Mouse (Mus musculus) frontal cortex, adult (tissue): ENCODE data around the gene Arhgap24.

Experiments
- ATAC-seq: cut with Nextera tagmentation; 2 replicates; pipeline ENCODE4 v1.9.2; 2017; ENCODE audit warnings: mild to moderate bottlenecking, moderate library complexity, mixed read lengths; ENCODE audit not compliant: low TSS enrichment

The Arhgap24 gene

DNA sequence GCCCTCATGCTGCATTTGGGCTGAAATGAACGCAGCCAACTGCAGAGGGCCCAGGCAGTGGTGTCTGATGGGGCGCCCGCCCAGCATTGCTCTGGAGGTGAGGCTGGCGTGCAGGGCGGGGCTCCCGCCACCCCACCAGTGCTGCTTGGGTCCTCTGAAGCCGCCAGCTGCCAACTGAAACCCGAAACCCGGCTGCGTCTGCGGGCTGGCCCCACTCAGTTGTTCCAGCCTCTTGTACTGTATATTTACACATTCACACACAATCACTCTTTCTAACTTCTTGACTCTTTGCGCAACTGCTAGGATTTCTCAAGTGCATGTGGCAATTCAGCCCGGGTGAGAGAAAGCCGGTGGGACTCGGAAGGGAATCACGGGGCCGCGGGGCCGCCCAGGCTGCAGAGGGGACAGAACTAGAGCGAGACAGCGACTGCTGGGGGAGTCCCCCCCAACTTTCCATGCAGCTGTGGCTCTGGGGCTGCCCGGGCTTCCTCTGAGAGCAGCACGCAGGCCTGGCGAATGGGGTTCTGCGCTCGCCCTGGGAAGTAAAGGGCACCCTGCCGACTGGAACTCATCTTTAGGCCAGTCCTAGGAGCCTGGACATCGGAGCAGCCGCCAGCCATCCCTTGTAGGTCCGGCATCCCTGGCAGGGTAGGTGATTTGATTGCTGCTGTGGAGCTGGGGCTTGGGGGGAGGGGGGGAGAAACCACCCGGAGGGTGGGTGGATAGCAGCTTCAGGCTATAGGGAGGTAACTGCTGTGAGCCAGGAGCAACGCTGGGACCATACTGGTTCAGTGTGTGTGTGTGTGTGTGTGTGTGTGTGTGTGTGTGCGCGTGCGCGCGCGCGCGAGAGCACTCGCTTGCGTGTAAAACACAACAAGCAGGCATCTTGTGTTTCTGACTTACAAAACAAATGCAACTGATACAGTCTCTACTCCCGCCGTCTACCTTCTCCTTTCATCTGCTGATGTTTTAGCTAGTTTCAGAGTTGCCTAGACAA lies at the start of gene Arhgap24:
Gene Arhgap24, plus strand, starts transcription at position 177 of the 997 bp plus-strand sequence.
- ATAC-seq = peak; percentile 72

DNA sequence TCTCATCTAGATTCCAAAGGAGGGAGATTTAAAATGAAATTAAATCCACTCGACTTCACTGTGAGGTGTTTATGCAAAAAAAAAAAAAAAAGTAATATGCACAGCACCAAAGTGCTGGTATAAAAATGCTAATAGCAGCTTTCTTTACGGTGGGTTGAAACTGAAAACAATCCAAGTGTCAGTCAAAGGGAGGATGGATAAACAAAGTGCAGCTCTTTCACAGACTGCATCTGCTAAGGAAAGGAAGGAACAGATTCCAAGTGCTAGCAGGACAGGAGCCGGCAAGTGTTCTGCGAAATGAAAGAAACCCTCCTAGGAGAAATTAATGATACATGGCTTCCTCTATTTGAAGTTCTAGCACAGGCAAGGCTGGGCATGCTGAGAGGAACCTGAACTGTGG lies 47.0 kb upstream of the Arhgap24 start:
- no peak for ATAC-seq

DNA sequence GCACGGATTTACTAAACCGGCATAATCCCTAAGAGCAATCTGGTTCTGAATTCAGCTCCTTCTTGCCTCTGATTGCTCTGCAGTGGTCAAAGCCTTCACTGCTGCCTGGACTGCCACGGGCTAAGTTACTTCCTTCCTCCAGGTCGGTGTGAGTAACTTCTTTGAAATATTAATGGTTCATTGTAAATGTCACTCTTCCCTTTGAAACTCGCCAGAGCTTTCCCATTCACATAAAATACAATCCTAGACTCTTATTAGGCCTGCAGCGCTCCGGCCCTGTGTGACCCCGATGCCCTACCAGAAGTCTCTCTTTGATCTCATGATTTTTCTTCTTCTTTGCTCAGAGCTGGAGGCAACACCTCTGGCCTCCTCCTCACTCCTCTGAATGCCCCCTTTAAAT lies 44.6 kb upstream of the Arhgap24 start:
- no peak for ATAC-seq

DNA sequence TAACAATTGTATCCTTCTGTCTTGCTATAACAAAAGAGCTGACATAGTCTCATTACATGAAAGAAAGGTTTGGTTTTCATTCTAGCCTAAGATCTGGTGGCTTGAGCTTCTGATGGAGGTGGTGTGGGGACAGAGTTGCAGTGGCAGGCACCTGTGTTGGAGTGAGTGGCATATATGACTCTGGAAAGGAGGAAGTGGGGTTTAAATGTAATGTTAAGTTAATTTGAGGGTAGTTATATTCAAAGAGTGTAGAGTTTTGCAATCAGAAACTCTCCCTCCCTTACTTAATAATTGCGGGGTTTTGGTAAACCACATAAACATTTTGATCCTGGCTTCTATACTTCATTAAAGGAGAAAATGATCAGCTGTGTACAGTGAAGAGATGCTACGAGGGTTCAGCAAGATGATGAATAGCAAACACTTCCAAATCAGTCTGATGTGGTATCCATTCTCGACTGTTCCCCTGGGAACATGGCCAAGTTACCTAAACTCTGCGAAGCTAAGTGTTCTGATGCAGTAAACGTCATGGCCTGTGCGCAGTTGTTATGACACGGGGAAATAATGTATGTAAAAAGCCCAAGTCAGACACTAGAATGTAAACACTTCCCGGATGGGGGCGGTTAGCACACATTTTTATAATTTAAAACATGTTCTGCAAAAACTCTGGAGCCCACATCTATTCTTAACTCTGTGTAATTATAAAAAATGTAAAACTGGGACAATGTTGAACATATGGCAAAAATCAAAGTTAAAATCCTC lies 41.9 kb upstream of the Arhgap24 start:
- peak; percentile 84 for ATAC-seq

DNA sequence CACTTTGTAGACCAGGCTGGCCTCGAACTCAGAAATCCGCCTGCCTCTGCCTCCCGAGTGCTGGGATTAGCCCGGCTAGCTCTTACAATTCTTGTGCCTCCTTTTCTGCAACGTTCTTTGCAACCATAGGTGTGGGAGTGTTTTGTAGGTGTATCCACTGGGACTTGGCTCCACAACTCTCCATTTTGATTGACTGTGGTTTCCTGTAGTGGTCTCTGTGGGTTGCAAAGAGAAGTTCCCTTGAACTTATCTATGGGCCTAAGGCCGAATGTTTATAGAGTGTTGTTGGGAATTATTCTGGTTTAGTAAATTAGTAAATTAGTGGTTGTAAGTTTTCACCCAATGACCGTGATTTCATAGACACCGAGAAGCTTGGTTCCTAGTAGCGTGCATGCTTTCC lies 33.8 kb upstream of the Arhgap24 start:
- ATAC-seq = no peak

DNA sequence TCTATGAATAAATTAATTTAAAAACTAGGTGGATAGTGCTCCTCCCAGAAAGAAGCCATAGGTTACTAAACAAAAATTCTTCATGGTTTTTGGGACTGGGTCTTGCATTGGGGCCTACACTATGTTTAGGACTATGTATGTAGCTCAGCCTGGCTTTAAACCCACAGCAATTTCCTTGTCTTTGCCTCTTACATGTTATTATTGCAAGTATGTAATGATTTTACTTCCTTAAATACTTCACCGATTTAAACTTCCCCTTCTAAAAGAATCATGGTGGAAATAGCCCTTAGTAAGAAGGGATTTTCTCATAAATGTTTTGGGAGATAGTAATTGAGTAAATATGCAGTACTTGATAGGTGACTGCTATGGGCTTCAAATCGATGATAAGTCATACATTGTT lies 30.3 kb upstream of the Arhgap24 start:
- no peak for ATAC-seq

DNA sequence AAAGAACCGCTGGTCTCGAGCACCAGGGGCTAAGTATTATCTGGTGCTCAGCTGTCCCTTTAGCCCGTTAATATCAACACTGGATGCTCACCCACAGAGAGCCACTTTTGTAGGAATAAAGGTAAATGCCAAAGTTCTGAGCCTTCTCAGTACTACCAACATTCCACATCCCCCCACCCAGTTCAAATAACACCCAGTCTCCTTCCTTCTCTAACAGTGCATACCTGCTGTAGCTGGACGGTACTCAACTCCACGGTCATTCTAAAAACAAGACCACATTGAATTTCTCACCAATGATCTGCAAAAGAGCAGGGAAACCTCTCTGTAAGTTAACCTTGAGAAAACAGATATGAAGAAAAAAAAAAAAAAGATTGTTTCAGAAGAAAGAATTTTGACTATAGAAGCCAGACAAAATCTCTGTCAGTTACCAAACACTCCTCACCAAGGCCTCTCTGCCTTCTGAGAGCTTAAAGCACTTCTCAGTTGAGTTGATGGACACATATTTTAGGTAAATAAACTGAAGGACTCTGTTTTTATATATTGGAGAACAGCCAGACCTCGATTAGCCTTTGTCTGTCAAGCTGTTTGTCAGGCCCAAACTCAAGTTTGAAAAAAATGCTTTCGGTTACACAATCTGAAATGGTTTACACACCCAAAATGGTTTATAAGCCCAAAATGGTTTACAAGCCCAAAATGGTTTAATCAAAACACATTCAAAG lies 29.0 kb upstream of the Arhgap24 start:
- ATAC-seq = no peak

DNA sequence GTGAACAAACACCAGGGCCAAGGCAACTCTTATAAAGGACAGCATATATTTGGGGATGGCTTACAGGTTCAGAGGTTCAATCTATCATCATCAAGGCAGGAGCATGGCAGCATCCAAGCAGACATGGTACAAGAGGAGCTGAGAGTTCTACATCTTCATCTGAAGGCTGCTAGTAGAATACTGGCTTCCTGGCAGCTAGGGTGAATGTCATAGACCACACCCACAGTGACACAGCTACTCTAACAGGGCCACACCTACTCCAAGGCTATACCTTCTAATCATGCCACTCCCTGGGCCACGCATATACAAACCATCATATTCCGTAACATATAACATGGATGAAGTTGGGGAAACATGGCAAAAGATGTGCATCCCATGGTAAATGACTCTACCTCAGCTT lies 27.9 kb upstream of the Arhgap24 start:
- no peak for ATAC-seq

DNA sequence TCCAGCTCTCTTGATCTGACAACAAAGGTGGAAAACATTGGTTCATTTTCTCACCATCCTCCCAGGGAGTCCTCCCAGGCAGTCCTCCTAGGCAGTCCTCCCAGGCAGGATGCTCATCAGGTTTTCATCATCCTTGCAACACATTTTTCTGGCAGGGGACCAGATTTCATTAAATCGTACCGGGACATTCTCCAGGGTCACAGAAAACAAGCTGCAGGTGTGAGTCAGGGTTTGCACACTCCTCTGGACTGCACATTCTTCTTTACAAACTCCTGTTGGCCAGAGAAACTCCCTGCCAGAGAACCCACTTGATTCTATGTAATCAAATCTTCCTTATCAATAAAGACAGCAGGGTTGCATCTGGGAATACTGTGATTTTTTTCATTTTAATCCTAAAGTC lies 25.9 kb upstream of the Arhgap24 start:
- ATAC-seq = no peak

DNA sequence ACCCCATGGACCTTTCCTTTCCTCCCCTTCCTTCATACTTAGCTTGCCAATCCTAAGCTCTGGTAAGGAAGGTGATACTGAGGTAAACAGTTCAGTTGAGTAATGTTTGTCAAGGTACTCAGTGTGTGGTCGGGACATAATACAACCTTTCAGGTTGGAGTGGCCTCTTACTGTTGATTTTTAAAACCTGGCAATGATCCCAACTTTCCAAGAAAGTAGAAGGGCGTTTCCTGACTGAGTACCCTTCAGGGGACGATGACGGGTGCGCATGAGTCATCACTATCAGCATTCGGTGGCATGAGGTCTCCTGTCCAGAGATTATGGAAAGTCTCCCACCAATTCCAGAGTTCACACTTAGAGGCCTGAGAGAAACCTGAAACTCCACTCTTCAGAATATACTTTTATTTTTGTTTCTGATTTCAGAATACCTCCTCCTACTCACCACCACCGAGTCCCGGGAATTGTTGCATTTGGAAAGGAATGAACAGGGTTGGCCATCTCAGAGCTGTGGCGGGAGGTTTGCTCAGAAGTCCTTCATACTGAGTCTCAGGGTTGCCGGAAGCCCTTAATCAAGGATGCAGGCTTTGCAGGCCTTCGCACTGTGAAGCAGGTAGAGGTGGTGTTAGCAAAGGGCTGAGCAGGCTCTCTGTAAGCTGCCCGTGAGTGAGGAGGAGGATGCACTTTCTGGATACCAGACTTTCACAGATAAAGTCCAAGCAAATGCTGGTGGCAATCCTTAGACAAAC lies 20.6 kb upstream of the Arhgap24 start:
- ATAC-seq = peak; percentile 50; the same call in 1 of the 2 replicates

DNA sequence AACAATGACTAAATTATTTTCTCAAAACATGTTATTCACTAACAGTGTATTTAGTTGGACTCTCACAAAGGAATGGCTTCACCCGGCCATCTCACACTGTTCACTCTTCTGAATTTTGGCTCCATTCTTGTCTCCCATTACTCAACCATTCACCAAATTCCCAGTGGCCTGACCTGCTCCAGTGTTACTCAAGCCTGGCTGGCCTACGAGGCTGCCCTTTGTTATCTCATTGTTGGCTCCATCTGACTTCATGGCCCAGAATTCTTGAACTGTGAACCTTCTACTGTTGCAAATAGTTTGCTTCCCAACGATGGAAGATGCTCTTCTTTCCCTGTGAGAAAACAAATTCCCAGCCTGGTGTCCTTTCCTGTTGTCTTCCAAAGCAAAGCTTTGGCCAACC lies 18.2 kb upstream of the Arhgap24 start:
- no peak for ATAC-seq

DNA sequence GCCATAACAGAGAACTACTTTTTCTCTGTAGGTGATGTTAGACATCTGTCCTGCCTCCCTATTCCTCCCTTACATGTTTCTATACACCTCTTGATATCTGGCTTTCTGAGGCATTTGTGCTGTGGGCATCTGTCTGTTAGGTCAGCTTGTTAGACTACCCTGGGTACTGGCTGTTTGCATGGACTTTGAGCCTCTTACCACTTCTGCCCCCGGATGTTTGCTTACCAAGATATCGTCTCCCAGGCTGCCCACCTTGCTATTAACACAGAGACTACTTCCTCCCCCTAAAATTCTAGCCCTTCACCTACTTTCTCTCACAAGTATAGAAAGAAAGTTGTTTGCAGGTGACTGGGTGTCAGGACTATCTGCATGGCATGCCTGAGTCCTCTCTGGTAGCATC lies 15.8 kb upstream of the Arhgap24 start:
- no peak for ATAC-seq

DNA sequence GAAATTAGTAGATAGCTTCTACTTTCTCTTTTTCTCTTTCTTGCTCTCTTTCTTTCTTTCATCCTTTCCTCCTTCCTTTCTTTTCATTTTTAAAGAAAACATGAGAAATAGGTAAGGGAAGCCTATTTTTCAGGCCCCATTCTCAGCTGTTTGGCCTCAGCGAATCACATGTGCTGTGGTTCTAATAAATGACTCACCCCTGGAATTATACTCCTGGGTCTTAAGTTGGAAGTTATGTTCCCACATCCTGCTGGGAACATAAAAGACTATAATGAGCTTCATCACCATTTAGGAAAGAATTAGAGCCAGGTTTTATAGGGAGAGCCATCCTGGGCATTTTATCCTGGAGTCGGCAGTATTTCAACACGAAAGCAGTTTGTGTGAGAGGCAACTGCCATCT lies 12.9 kb upstream of the Arhgap24 start:
- no peak for ATAC-seq

DNA sequence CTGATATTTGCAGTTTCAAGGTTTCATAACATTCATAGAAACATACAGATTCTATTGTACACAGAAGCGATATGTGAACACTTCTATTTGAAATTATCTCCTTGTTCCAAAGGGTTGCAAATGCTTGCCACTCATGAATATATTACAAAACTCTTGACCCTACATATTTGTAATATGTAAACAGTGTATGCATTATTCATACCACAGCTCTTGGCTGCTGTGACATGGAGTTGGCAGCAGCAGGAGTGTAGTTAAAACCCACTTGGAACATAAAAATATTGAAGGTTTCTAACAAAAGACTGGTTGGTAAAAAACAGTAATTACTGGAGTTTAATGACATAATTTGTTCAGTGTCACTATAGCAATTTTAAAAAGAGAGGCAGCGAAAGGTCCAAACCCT lies 10.9 kb upstream of the Arhgap24 start:
- ATAC-seq = no peak

DNA sequence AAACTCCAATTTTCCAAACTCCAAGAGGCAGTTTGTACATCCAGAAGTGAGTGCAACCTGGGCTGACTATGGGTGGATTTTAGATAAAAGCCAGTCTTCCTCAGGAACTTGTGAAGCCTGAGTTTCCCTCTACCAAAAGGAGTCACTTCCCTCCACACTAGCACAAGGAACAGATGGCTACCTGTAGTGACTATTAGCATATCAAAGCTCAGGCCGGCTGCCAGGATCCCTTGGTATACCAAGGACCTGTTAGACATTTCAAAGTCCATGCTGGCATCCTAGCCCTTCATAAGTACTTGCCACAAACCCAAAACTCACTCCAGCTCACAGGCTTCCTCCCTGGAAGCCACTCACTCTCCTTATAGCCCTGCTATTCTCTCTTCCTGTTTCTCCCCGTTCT lies 3.1 kb upstream of the Arhgap24 start:
- no peak for ATAC-seq

DNA sequence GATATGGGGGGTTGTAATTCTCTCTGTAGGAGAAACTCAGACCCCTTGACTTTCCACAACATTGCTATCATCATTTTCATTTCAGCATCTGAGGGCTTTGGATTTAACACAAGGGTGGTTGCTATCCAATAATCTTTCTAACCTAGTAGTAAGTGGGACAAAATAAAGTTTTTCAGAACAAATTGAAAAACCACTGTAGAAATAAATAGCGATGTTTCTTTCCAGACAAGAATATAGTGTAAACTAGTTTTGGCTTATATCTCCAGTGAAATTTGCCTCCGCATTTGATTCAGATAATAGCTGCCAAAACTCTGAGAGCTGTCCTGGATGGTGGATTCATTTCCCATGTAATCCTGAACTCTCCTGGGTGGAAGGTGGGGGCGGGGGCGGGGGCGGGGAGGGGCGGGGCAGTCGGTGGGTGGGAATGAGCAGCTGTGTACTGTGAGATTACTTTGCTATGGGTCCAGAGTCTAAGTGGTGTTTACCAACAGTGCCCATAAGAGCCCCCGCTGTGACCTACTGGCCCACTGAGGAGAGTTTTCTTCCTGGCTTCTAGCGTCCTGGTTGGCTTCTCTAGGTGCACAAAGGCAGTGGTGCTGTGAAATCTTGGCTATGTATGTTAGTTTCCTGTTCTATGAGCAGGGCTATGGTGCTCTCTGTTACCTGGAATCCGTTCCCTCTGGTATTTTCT lies 2.2 kb downstream of the Arhgap24 start:
- no peak for ATAC-seq

DNA sequence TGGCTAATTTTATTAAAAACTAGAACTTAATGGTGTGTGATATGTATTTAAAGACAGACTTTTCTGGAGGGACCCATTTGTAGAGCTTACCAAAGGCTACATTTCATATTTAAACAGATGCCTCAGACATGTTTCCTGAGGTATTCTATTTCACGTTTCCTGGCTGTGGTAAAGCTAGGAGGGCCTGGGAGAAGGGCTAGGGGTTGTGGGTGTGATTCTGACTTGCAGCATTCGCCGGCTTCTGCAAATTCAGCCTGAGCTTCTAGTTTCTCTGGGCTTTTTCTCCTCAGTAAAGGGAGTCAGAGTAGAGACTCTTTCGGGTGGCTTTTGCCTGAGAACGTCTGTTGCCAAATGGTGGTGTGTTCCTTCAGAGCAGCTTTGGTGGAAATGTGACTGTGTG lies 10.4 kb downstream of the Arhgap24 start:
- no peak for ATAC-seq

DNA sequence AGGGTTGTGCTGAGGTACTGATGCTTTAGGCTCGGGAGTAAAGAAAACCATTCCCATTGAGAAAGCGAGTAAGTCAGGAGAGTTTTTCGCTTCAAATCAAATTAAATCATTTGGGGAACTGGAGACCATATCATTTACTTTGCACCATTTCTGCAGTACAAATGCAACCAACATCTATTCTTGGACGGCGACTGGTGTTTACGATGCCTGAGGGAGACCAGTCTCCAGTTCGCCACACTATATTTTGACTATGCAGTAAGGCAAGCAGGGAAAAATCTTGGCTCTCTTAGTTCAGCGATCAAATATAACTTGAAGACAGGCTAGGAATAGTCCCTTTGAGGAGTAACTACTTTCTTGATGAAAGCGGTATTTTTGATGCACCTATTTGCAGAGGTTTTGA lies 11.0 kb downstream of the Arhgap24 start:
- ATAC-seq = no peak; the same call in 1 of the 2 replicates

DNA sequence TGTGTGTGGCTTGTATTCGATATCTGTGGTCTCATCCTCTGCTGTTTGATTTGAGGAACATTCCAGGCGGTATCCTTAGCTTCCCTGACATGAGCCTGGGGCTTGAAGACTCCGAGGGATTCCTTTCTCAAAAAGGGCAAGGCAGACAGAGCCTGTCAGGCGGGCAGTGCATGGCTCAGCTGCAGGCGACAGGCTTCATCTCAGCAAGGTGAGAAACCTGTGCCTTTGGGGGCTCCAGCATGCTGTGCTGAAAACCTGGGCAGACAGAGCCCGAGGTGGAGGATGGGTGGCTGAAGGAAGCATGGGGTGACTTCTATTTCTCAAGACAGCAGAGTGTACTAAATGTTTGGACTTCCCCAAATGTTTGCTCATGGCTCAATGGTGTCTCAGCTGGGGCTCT lies 13.6 kb downstream of the Arhgap24 start:
- ATAC-seq = no peak

DNA sequence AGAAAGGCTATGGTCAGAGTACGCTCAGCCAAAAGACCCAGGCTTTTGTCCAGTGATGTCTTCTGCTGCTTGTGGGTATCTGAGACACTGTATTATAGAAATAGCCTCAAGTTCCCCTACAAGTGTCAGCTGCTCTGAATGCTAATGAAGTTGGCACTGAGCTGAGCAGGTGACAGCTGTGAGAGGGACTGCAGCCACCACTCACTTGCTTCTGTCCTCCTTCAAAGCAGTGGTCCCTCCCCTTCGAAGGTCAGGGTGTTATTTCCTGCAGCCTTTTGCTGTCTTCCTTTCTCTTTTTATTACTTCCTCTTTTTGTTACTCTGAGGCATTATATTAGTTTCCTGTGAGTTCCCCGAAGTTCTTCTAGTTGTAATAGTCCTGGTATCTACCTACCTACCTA lies 16.0 kb downstream of the Arhgap24 start:
- ATAC-seq = no peak

DNA sequence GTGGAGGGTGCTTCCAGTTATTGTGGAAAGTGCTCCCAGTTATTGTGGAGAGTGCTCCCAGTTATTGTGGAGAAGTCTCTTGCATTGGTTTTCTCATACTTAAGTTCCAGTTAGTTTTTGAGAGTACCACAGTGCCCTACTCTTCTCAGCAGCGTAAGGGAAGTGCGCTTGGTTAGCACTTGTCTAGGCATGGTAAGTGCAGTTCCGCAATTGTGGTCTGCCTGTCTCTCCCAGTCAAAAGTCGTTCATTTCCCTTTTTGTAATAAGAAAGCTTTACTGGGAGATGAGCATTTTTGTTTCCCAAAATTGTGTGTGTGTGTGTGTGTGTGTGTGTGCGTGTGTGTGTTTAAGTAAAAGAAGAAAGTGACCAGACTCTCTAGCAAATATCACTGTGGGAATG lies 17.6 kb downstream of the Arhgap24 start:
- no peak for ATAC-seq
